Mouse (Mus musculus) erythroblast, adult 5-6 weeks (primary cell): ENCODE measurements around the gene Dcun1d2. TPM values are rescaled to one million over a fixed set of nuclear protein-coding genes. Genes with fewer than 3 reads are reported as not detected.
"Not testable (repeated sequence)": the region's sequence is repeated elsewhere in the genome, so short reads cannot be mapped to it uniquely, and the experiment has no call there.

Experiments used
- ATAC-seq: replicated peaks from 2 replicates; pipeline ENCODE4 v1.8.0; 2016; ENCODE audit warnings: moderate number of reproducible peaks, mild to moderate bottlenecking, moderate TSS enrichment, inconsistent platforms; ENCODE audit not compliant: poor library complexity, low FRiP score, severe bottlenecking
- total RNA-seq, 2 experiments: library from RNA; stranded (forward) in 1 of 2; stranded (reverse) in 1 of 2; fragments of 150-400 nt in 1 of 2; fragments of 200-764, 138-1000 nt in 1 of 2; gene quantifications; 2 replicates each; pipeline versions ENCODE4 v1.2.3 to v1.2.4; 2015 to 2017; ENCODE audit warnings: low replicate concordance in 2 of 2

The Dcun1d2 gene
- total RNA-seq (2015; ENCODE audit: low replicate concordance) (0.42 and 9.2 TPM in 2 replicates), total RNA-seq (2017; ENCODE audit: low replicate concordance) (4.2 and 5.4 TPM in 2 replicates)

- ATAC-seq, result peak; percentile 86
Observed at GRCm38 (mm10) chr8:13287692-13288623, at the start of gene Dcun1d2, which contains the start of gene Tmco3. TSS of gene Dcun1d2 (minus strand) at chr8:13288131. TSS of gene Tmco3 (plus strand) at chr8:13288190.

GRCm38 (mm10) chr8:13337678-13338077, 49.7 kb upstream of the Dcun1d2 start:
- ATAC-seq, result no peak

GRCm38 (mm10) chr8:13337245-13337644, 49.3 kb upstream of the Dcun1d2 start:
- ATAC-seq, result not testable (repeated sequence)

- ATAC-seq, result no peak
Observed at GRCm38 (mm10) chr8:13334671-13335070, 46.7 kb upstream of the Dcun1d2 start.

- ATAC-seq, result no peak
Observed at GRCm38 (mm10) chr8:13326598-13326997, 38.7 kb upstream of the Dcun1d2 start.

GRCm38 (mm10) chr8:13316671-13317070, 28.7 kb upstream of the Dcun1d2 start:
- ATAC-seq, result no peak

- ATAC-seq, result no peak
Observed at GRCm38 (mm10) chr8:13314922-13315321, 27.0 kb upstream of the Dcun1d2 start.

- no peak for ATAC-seq
Observed at GRCm38 (mm10) chr8:13306916-13307315, 19.0 kb upstream of the Dcun1d2 start.

- no peak for ATAC-seq
Observed at GRCm38 (mm10) chr8:13306309-13306909, 18.5 kb upstream of the Dcun1d2 start.

- ATAC-seq, result no peak
Observed at GRCm38 (mm10) chr8:13305884-13306283, 18.0 kb upstream of the Dcun1d2 start.

- ATAC-seq, result no peak
Observed at GRCm38 (mm10) chr8:13305459-13305858, 17.5 kb upstream of the Dcun1d2 start.

- ATAC-seq, result no peak
Observed at GRCm38 (mm10) chr8:13301036-13301435, 13.1 kb upstream of the Dcun1d2 start.

- ATAC-seq, result no peak
Observed at GRCm38 (mm10) chr8:13299571-13299970, 11.6 kb upstream of the Dcun1d2 start.

- ATAC-seq, result no peak
Observed at GRCm38 (mm10) chr8:13293677-13294470, 5.9 kb upstream of the Dcun1d2 start.

GRCm38 (mm10) chr8:13292364-13292763, 4.4 kb upstream of the Dcun1d2 start:
- ATAC-seq, result no peak; the same call in 1 of the 2 replicates

GRCm38 (mm10) chr8:13288646-13289045, 715 bp upstream of the Dcun1d2 start:
- no peak for ATAC-seq

- peak; percentile 90 for ATAC-seq
Observed at GRCm38 (mm10) chr8:13287304-13287691, 633 bp downstream of the Dcun1d2 start.

- no peak for ATAC-seq
Observed at GRCm38 (mm10) chr8:13283200-13283599, 4.7 kb downstream of the Dcun1d2 start.

GRCm38 (mm10) chr8:13276941-13277447, 10.9 kb downstream of the Dcun1d2 start:
- no peak for ATAC-seq

- no peak for ATAC-seq
Observed at GRCm38 (mm10) chr8:13272834-13273233, 15.1 kb downstream of the Dcun1d2 start.
